Mouse (Mus musculus) neural tube, embryonic 10.5 days (tissue): ENCODE measurements around the gene Zfp174.
A peak's percentile ranks its signal among the peaks of the same experiment; 100 is the strongest.
"Not testable (repeated sequence)": the region's sequence is repeated elsewhere in the genome, so short reads cannot be mapped to it uniquely, and the experiment has no call there.

Experiments used
- DNase-seq: peaks from one replicate; pipeline ENCODE4 v3.0.0-alpha.2; 2017; ENCODE audit warnings: low spot score; ENCODE audit errors: extremely low spot score

The Zfp174 gene

GRCm38 (mm10) chr16:3846711-3847518 lies at the start of gene Zfp174:
Zfp174 (plus strand) TSS chr16:3847268.
- DNase-seq: peak; percentile 87

- DNase-seq: no peak
Measured at GRCm38 (mm10) chr16:3808176-3808575, 38.9 kb upstream of the Zfp174 start.

GRCm38 (mm10) chr16:3814667-3815066 lies 32.4 kb upstream of the Zfp174 start:
- not testable (repeated sequence) for DNase-seq

- DNase-seq: no peak
Measured at GRCm38 (mm10) chr16:3820202-3820601, 26.9 kb upstream of the Zfp174 start.

GRCm38 (mm10) chr16:3828021-3828420 lies 19.0 kb upstream of the Zfp174 start:
- DNase-seq: no peak

- no peak for DNase-seq
Measured at GRCm38 (mm10) chr16:3829727-3830126, 17.3 kb upstream of the Zfp174 start.

- no peak for DNase-seq
Measured at GRCm38 (mm10) chr16:3830588-3831109, 16.4 kb upstream of the Zfp174 start, which contains the start of gene Olfr15. Olfr15 (plus strand) TSS chr16:3830878.

GRCm38 (mm10) chr16:3835461-3835860 lies 11.6 kb upstream of the Zfp174 start:
- no peak for DNase-seq

- no peak for DNase-seq
Measured at GRCm38 (mm10) chr16:3839157-3839885, 7.7 kb upstream of the Zfp174 start.

GRCm38 (mm10) chr16:3842989-3843388 lies 4.1 kb upstream of the Zfp174 start:
- DNase-seq: no peak

GRCm38 (mm10) chr16:3843796-3844195 lies 3.3 kb upstream of the Zfp174 start:
- DNase-seq: no peak

- DNase-seq: no peak
Measured at GRCm38 (mm10) chr16:3847871-3848270, 803 bp downstream of the Zfp174 start.

GRCm38 (mm10) chr16:3848416-3848815 lies 1.3 kb downstream of the Zfp174 start:
- no peak for DNase-seq

GRCm38 (mm10) chr16:3851301-3851700 lies 4.2 kb downstream of the Zfp174 start:
- DNase-seq: not testable (repeated sequence)

- DNase-seq: peak; percentile 27
Measured at GRCm38 (mm10) chr16:3852586-3852985, 5.5 kb downstream of the Zfp174 start.

- no peak for DNase-seq
Measured at GRCm38 (mm10) chr16:3854437-3855182, 7.5 kb downstream of the Zfp174 start.

GRCm38 (mm10) chr16:3855776-3856175 lies 8.7 kb downstream of the Zfp174 start:
- DNase-seq: no peak

- DNase-seq: no peak
Measured at GRCm38 (mm10) chr16:3859254-3859653, 12.2 kb downstream of the Zfp174 start.

- DNase-seq: no peak
Measured at GRCm38 (mm10) chr16:3871815-3872214, 24.7 kb downstream of the Zfp174 start.

- peak; percentile 89 for DNase-seq
Measured at GRCm38 (mm10) chr16:3872216-3873047, 25.4 kb downstream of the Zfp174 start, which contains the start of gene Naa60. Naa60 (plus strand) TSS chr16:3872375.

- no peak for DNase-seq
Measured at GRCm38 (mm10) chr16:3876346-3876745, 29.3 kb downstream of the Zfp174 start.
